Mouse (Mus musculus) lung, postnatal 36 days (tissue): ENCODE results near the gene Methig1.
A peak's percentile ranks its signal among the peaks of the same experiment; 100 is the strongest.

ENCODE experiments used
- DNase-seq: peaks from one replicate; pipeline ENCODE4 v3.0.0; 2022; ENCODE audit warnings: mixed read lengths

The Methig1 gene

DNA sequence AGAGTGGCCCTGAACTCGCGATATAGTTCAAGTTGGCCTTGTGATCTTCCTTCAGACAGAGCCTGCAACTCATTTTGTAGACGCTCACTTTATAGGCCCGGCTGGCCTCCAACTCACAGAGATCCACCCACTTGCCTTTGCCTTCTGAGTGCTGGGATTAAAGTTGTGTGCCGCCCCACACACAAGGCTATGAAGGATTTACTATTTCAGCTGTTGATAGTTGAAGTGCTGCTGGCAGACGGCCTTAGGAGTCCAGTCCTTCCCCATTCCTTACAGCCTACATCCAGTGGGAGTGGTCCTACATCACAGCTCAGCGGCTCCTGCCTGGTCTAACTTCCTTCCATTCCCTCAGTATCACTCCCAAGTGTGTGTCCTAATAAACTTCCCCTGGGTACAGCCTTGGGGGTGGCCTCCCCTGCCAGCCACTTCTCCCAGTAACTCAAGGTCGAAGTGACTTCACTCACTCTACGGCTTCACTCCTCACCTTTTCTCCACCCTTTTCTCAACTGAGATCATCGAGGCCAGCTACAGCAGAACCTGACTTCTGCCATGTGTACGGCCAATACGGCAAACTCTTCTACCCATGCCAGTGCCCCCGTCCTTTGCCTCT is 75.5 kb downstream of the Methig1 start:
- DNase-seq, result peak; percentile 43

DNA sequence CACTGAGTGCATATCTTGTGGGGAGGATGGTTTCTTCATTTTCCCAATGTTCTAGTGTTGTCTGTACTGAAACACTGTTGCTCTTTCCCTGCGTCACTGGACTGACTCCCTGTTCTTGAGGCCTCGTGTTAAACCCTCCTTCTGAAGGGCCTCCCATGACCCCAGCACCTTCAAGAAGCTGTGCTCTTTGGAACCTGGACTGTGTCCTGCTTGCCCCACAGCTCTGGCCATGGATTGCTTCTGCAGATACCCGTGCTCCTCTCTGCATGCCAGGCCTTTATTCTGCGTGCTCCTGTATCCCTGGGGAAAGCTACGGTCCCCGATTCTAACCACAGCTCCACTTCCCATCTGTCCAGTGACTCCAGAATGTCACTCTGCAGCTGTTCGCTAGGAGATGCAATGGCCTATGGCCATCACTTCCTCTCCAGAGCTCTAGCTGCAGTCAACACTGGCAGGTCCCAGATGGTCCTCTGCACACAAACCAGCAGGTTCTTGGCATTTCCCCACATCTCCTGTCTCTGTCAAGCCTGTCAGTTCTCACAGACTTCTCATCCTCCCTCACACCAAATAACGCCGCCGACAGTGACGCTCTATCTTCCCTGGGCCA is 77.1 kb downstream of the Methig1 start:
- DNase-seq, result no peak

DNA sequence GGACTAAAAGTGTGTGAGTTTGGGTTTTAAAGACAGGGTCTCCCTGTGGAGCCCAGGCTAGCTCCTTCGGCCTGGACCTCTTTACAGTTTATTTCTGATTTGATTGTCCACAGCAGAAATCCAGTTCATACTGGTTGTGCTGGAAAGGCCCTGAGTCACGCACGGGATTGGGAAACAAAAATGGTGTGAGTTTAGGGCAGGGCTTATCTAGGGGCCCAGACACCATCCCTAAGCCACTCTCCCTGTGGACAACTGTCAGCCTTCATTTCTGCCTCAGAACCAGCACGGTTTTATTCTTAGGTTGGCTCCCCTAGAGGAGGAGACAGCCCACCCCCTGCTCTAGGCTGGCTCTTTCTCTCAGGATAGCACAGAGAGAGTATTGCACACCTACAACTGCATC is 80.3 kb downstream of the Methig1 start:
- no peak for DNase-seq
